Mouse (Mus musculus): ENCODE measurements around the gene Mvb12a. TPM values are rescaled to one million over a fixed set of nuclear protein-coding genes. Genes with fewer than 3 reads are reported as not detected.

Gene Mvb12a
- polyA plus RNA-seq, 1 experiment: 136 TPM

GRCm38 (mm10) chr8:71563992-71564391 lies 21.3 kb downstream of the Mvb12a start:
- DNase-seq: no peak
- Histone ChIP-seq H3K27ac (ENCODE audit: insufficient read depth, low read depth, low read length) (no peak overlapping the region), H3K36me3 (ENCODE audit: control insufficient read depth, insufficient read depth, low read length) (no peaks in the 10 kb centered on the region), H3K4me1 (ENCODE audit: control insufficient read depth, insufficient read depth, low read length) (peaks cover 15% of the 10 kb centered on the region; the same call in 1 of the 2 replicates), H3K4me3 (ENCODE audit: insufficient read depth, low read depth, low read length) (no peak overlapping the region), H3K27me3 (replicated peaks; ENCODE audit: control insufficient read depth, insufficient read depth, low read length) (no peaks in the 10 kb centered on the region)
- 96% methylated on average over 4 of the region's 4 CpGs for WGBS
- TF ChIP-seq CTCF (conservative IDR thresholded peaks at IDR 0.05; ENCODE audit: insufficient read depth, insufficient read length, low read depth, low read length) (no peak; the same call in 1 of the 2 replicates), POLR2A (IDR thresholded peaks at IDR 0.05; ENCODE audit: low read depth, low read length) (no peak)

GRCm38 (mm10) chr8:71566501-71566900 lies 23.8 kb downstream of the Mvb12a start, which contains the start of gene Nxnl1:
Nxnl1 (minus strand) TSS chr8:71566601.
- no peak for TF ChIP-seq POLR2A (IDR thresholded peaks at IDR 0.05; ENCODE audit: low read depth, low read length)
- no peak for TF ChIP-seq CTCF (conservative IDR thresholded peaks at IDR 0.05; ENCODE audit: insufficient read depth, insufficient read length, low read depth, low read length)
- DNase-seq: no peak
- peaks cover 20% of the 10 kb centered on the region; the same call in 1 of the 2 replicates for H3K4me1 ChIP-seq (ENCODE audit: control insufficient read depth, insufficient read depth, low read length)
- no peaks in the 10 kb centered on the region for H3K27me3 ChIP-seq (replicated peaks; ENCODE audit: control insufficient read depth, insufficient read depth, low read length)
- peak within 1 kb of the TSS; percentile 84; the same call in 1 of the 2 replicates for H3K27ac ChIP-seq (ENCODE audit: insufficient read depth, low read depth, low read length)
- no peak within 1 kb of the TSS for H3K4me3 ChIP-seq (ENCODE audit: insufficient read depth, low read depth, low read length)
- H3K36me3 ChIP-seq (ENCODE audit: control insufficient read depth, insufficient read depth, low read length): no peaks in the 10 kb centered on the region
- WGBS: 86% methylated on average over 3 of the region's 3 CpGs

GRCm38 (mm10) chr8:71567587-71567986 lies 24.9 kb downstream of the Mvb12a start:
- Histone ChIP-seq H3K4me3 (ENCODE audit: insufficient read depth, low read depth, low read length) (no peak overlapping the region), H3K36me3 (ENCODE audit: control insufficient read depth, insufficient read depth, low read length) (no peaks in the 10 kb centered on the region), H3K4me1 (ENCODE audit: control insufficient read depth, insufficient read depth, low read length) (peaks cover 20% of the 10 kb centered on the region; the same call in 1 of the 2 replicates), H3K27me3 (replicated peaks; ENCODE audit: control insufficient read depth, insufficient read depth, low read length) (no peaks in the 10 kb centered on the region), H3K27ac (ENCODE audit: insufficient read depth, low read depth, low read length) (peak overlapping the region; percentile 84)
- DNase-seq: no peak
- no peak for TF ChIP-seq CTCF (conservative IDR thresholded peaks at IDR 0.05; ENCODE audit: insufficient read depth, insufficient read length, low read depth, low read length)
- no peak for TF ChIP-seq POLR2A (IDR thresholded peaks at IDR 0.05; ENCODE audit: low read depth, low read length)
- WGBS: 67% methylated on average over 7 of the region's 7 CpGs

- DNase-seq: peak; percentile 94
- Histone ChIP-seq H3K4me3 (ENCODE audit: insufficient read depth, low read depth, low read length) (peak within 1 kb of the TSS; percentile 75), H3K27ac (ENCODE audit: insufficient read depth, low read depth, low read length) (peak within 1 kb of the TSS; percentile 90), H3K4me1 (ENCODE audit: control insufficient read depth, insufficient read depth, low read length) (peaks cover 17% of the 10 kb centered on the region; the same call in 1 of the 2 replicates), H3K27me3 (replicated peaks; ENCODE audit: control insufficient read depth, insufficient read depth, low read length) (no peaks in the 10 kb centered on the region), H3K36me3 (ENCODE audit: control insufficient read depth, insufficient read depth, low read length) (no peaks in the 10 kb centered on the region)
- WGBS: 11% methylated on average over 13 of the region's 13 CpGs
- TF ChIP-seq CTCF (conservative IDR thresholded peaks at IDR 0.05; ENCODE audit: insufficient read depth, insufficient read length, low read depth, low read length): no peak
- TF ChIP-seq POLR2A (IDR thresholded peaks at IDR 0.05; ENCODE audit: low read depth, low read length): no peak
Measured at GRCm38 (mm10) chr8:71568387-71568937, 25.7 kb downstream of the Mvb12a start, which contains the start of gene Slc27a1. Slc27a1 (plus strand) TSS chr8:71568882.

- peak overlapping the region; percentile 90 for H3K27ac ChIP-seq (ENCODE audit: insufficient read depth, low read depth, low read length)
Measured at GRCm38 (mm10) chr8:71568941-71569340, 26.2 kb downstream of the Mvb12a start.

GRCm38 (mm10) chr8:71569366-71570290 lies 26.9 kb downstream of the Mvb12a start:
- H3K36me3 ChIP-seq (ENCODE audit: control insufficient read depth, insufficient read depth, low read length): no peaks in the 10 kb centered on the region
- peak; percentile 98 for DNase-seq
- peak overlapping the region; percentile 94 for H3K27ac ChIP-seq (ENCODE audit: insufficient read depth, low read depth, low read length)
- peak overlapping the region; percentile 75 for H3K4me3 ChIP-seq (ENCODE audit: insufficient read depth, low read depth, low read length)
- H3K27me3 ChIP-seq (replicated peaks; ENCODE audit: control insufficient read depth, insufficient read depth, low read length): no peaks in the 10 kb centered on the region
- WGBS: 3% methylated on average over 51 of the region's 51 CpGs
- H3K4me1 ChIP-seq (ENCODE audit: control insufficient read depth, insufficient read depth, low read length): peaks cover 17% of the 10 kb centered on the region; the same call in 1 of the 2 replicates
- TF ChIP-seq POLR2A (IDR thresholded peaks at IDR 0.05; ENCODE audit: low read depth, low read length) (peak; percentile 25), CTCF (conservative IDR thresholded peaks at IDR 0.05; ENCODE audit: insufficient read depth, insufficient read length, low read depth, low read length) (no peak)

More at GRCm38 (mm10) chr8:71568941-71569340, 26.2 kb downstream of the Mvb12a start:
- Histone ChIP-seq H3K36me3 (ENCODE audit: control insufficient read depth, insufficient read depth, low read length) (no peaks in the 10 kb centered on the region), H3K4me1 (ENCODE audit: control insufficient read depth, insufficient read depth, low read length) (peaks cover 17% of the 10 kb centered on the region; the same call in 1 of the 2 replicates), H3K27me3 (replicated peaks; ENCODE audit: control insufficient read depth, insufficient read depth, low read length) (no peaks in the 10 kb centered on the region), H3K4me3 (ENCODE audit: insufficient read depth, low read depth, low read length) (peak overlapping the region; percentile 75)
- DNase-seq: no peak
- 30% methylated on average over 6 of the region's 6 CpGs for WGBS
- TF ChIP-seq CTCF (conservative IDR thresholded peaks at IDR 0.05; ENCODE audit: insufficient read depth, insufficient read length, low read depth, low read length) (no peak), POLR2A (IDR thresholded peaks at IDR 0.05; ENCODE audit: low read depth, low read length) (no peak)
